Mouse (Mus musculus): ENCODE results near the gene Aanat.

Gene Aanat

GRCm38 (mm10) chr11:116574486-116574885, 11.7 kb upstream of the Aanat start:
- DNase-seq (ENCODE audit: low read depth, low spot score), result no peak

- DNase-seq (ENCODE audit: low read depth, low spot score), result no peak
These were observed 11.2 kb upstream of the Aanat start for GRCm38 (mm10) chr11:116574982-116575381.

GRCm38 (mm10) chr11:116575396-116575795, 10.8 kb upstream of the Aanat start:
- no peak for DNase-seq (ENCODE audit: low read depth, low spot score)

GRCm38 (mm10) chr11:116579280-116579679, 7.0 kb upstream of the Aanat start:
- no peak for DNase-seq (ENCODE audit: low read depth, low spot score)

- DNase-seq (ENCODE audit: low read depth, low spot score), result no peak
These were observed 6.1 kb upstream of the Aanat start for GRCm38 (mm10) chr11:116580031-116580652.

GRCm38 (mm10) chr11:116580711-116581375, 5.4 kb upstream of the Aanat start:
- peak; percentile 78 for DNase-seq (ENCODE audit: low read depth, low spot score)

GRCm38 (mm10) chr11:116581376-116581814, 4.8 kb upstream of the Aanat start, which contains the start of gene Ube2o:
Gene Ube2o, minus strand, starts transcription at chr11:116581447.
- peak; percentile 97 for DNase-seq (ENCODE audit: low read depth, low spot score)

- no peak for DNase-seq (ENCODE audit: low read depth, low spot score)
These were observed 550 bp upstream of the Aanat start for GRCm38 (mm10) chr11:116585682-116586081.

- DNase-seq (ENCODE audit: low read depth, low spot score), result peak; percentile 83
These were observed 784 bp downstream of the Aanat start for GRCm38 (mm10) chr11:116586801-116587631.

- DNase-seq (ENCODE audit: low read depth, low spot score), result no peak
These were observed 2.8 kb downstream of the Aanat start for GRCm38 (mm10) chr11:116589020-116589531.

GRCm38 (mm10) chr11:116589574-116589973, 3.3 kb downstream of the Aanat start:
- no peak for DNase-seq (ENCODE audit: low read depth, low spot score)

- no peak for DNase-seq (ENCODE audit: low read depth, low spot score)
These were observed 5.4 kb downstream of the Aanat start for GRCm38 (mm10) chr11:116591621-116592020.

GRCm38 (mm10) chr11:116592428-116592827, 6.2 kb downstream of the Aanat start:
- peak; percentile 90 for DNase-seq (ENCODE audit: low read depth, low spot score)

GRCm38 (mm10) chr11:116593345-116593744, 7.1 kb downstream of the Aanat start:
- no peak for DNase-seq (ENCODE audit: low read depth, low spot score)

GRCm38 (mm10) chr11:116596766-116597165, 10.5 kb downstream of the Aanat start:
- no peak for DNase-seq (ENCODE audit: low read depth, low spot score)

GRCm38 (mm10) chr11:116598193-116598592, 12.0 kb downstream of the Aanat start:
- DNase-seq (ENCODE audit: low read depth, low spot score), result no peak

- no peak for DNase-seq (ENCODE audit: low read depth, low spot score)
These were observed 13.0 kb downstream of the Aanat start for GRCm38 (mm10) chr11:116599230-116599629.

GRCm38 (mm10) chr11:116601166-116601565, 14.9 kb downstream of the Aanat start:
- no peak for DNase-seq (ENCODE audit: low read depth, low spot score)

- no peak for DNase-seq (ENCODE audit: low read depth, low spot score)
These were observed 15.8 kb downstream of the Aanat start for GRCm38 (mm10) chr11:116602043-116602442.

GRCm38 (mm10) chr11:116603339-116603738, 17.1 kb downstream of the Aanat start:
- DNase-seq (ENCODE audit: low read depth, low spot score), result peak; percentile 52

- DNase-seq (ENCODE audit: low read depth, low spot score), result no peak
These were observed 17.9 kb downstream of the Aanat start for GRCm38 (mm10) chr11:116604097-116604496.

- no peak for DNase-seq (ENCODE audit: low read depth, low spot score)
These were observed 21.5 kb downstream of the Aanat start for GRCm38 (mm10) chr11:116607717-116608116.

Measured in CD4-positive, CD25-positive, alpha-beta regulatory T cell, adult 2 months (primary cell).